Mouse (Mus musculus) heart, adult 2 months (tissue): ENCODE data around the gene Dnase1l1. TPM values are rescaled to one million over a fixed set of nuclear protein-coding genes. Genes with fewer than 3 reads are reported as not detected.

Source experiments
- DNase-seq, 2 experiments: peaks; one replicate each; pipeline ENCODE4 v3.0.0; 2021
- H3K27ac ChIP-seq: fragments of 200-600 bp; 2 replicates; pipeline ENCODE4 v1.8.1; 2022
- H3K27me3 ChIP-seq: fragments of 200-500 bp; 2 replicates; pipeline ENCODE4 v1.6.1; 2012; ENCODE audit warnings: mild to moderate bottlenecking, low read length, inconsistent platforms, mixed read lengths; ENCODE audit not compliant: control insufficient read depth, insufficient read depth
- H3K36me3 ChIP-seq: fragments of 200-500 bp; 2 replicates; pipeline ENCODE4 v1.6.1; 2012; ENCODE audit warnings: low read length, inconsistent platforms; ENCODE audit not compliant: control insufficient read depth, insufficient read depth
- H3K4me1 ChIP-seq: fragments of 200-500 bp; 2 replicates; pipeline ENCODE4 v1.6.1; 2011; ENCODE audit warnings: low read length; ENCODE audit not compliant: control insufficient read depth, insufficient read depth
- H3K4me3 ChIP-seq: fragments of 200-600 bp; 2 replicates; pipeline ENCODE4 v1.8.1; 2022
- H3K79me2 ChIP-seq: fragments of 200-500 bp; replicated peaks from 2 replicates; pipeline ENCODE4 v1.6.1; 2012; ENCODE audit warnings: mild to moderate bottlenecking, inconsistent platforms, low read length, moderate library complexity, mixed read lengths; ENCODE audit not compliant: control insufficient read depth, insufficient read depth
- H3K9ac ChIP-seq: fragments of 200-500 bp; 2 replicates; pipeline ENCODE4 v1.6.1; 2012; ENCODE audit warnings: low read depth, mild to moderate bottlenecking, control low read depth, inconsistent platforms, low read length, mixed read lengths
- CTCF ChIP-seq: fragments of 200-600 bp; IDR thresholded peaks from 2 replicates; pipeline ENCODE4 v1.8.1; 2022; ENCODE audit warnings: antibody characterized with exemption, mild to moderate bottlenecking, moderate library complexity
- EP300 ChIP-seq: fragments of 200-500 bp; IDR thresholded peaks from 2 replicates; pipeline ENCODE4 v1.6.1; 2011; ENCODE audit warnings: low read depth, low read length, control low read depth; ENCODE audit not compliant: insufficient read depth
- POLR2A ChIP-seq: fragments of 200-500 bp; IDR thresholded peaks from 2 replicates; pipeline ENCODE4 v1.6.1; 2011; ENCODE audit warnings: mild to moderate bottlenecking, low read depth, low read length, control low read depth; ENCODE audit not compliant: insufficient read depth
- WGBS: fragments of 180-500 bp; shearing (Covaris S2); methylation state at CpG from one replicate; pipeline ENCODE4 v1.1.7; 2018; 5-methylcytosine and 5-hydroxymethylcytosine counted together
- intact Hi-C: fragments of 180-260 bp; cut with DNase I; formaldehyde crosslinking; loops from one replicate; pipeline ENCODE4 v1.15.1; 2025
- polyA plus RNA-seq: library from polyadenylated mRNA; depleted of rRNA; stranded (reverse); fragments of >200 nt; gene quantifications from 2 replicates; pipeline ENCODE4 v1.2.3, GENCODE M21; 2012
- total RNA-seq, 2 experiments: library from RNA; stranded (reverse); gene quantifications; 2 replicates each; pipeline ENCODE4 v1.2.3; 2021

Gene Dnase1l1
- total and polyA plus RNA-seq, 3 experiments: 15.4 to 21.2 (median 19.7) TPM

GRCm38 (mm10) chrX:74254153-74254887, 27.8 kb downstream of the Dnase1l1 start, which contains the start of gene Emd:
TSS of gene Emd (plus strand) at chrX:74254687.
- intact Hi-C loops: no loop called here
- TF ChIP-seq CTCF (no peak), POLR2A (peak; percentile 84), EP300 (0 out of 2 replicates have a peak, but pooled peaks have one; percentile 33)

GRCm38 (mm10) chrX:74249615-74250014, 32.5 kb downstream of the Dnase1l1 start, which contains the start of gene Flna:
TSS of gene Flna (minus strand) at chrX:74249820.
- WGBS: 14% methylated on average over 38 of the region's 38 CpGs
- peak within 1 kb of the TSS; percentile 78 for H3K9ac ChIP-seq
- no peaks in the 10 kb centered on the region for H3K79me2 ChIP-seq
- no peaks in the 10 kb centered on the region for H3K36me3 ChIP-seq
- peak within 1 kb of the TSS; percentile 58 for H3K27ac ChIP-seq
- TF ChIP-seq POLR2A: peak; percentile 65
- TF ChIP-seq EP300: no peak
- TF ChIP-seq CTCF: peak; percentile 67
- DNase-seq: peak; percentile 76 to 82
- H3K4me3 ChIP-seq: peak within 1 kb of the TSS; percentile 49
- peaks cover 3% of the 10 kb centered on the region for H3K4me1 ChIP-seq
- intact Hi-C loops: loop anchor here (1.0 to 10.0 kb wide), 8 partner anchors 33 to 227 kb away; partner anchors contain the start of genes Atp6ap1, Dnase1l1, Fam3a and G6pdx
- H3K27me3 ChIP-seq: no peaks in the 10 kb centered on the region

More at GRCm38 (mm10) chrX:74254153-74254887, 27.8 kb downstream of the Dnase1l1 start, which contains the start of gene Emd:
- peak within 1 kb of the TSS; percentile 64 for H3K4me3 ChIP-seq
- peak; percentile 86 to 94 for DNase-seq
- H3K9ac ChIP-seq: peak within 1 kb of the TSS; percentile 91
- no peaks in the 10 kb centered on the region for H3K27me3 ChIP-seq
- 24% methylated on average over 39 of the region's 39 CpGs for WGBS
- peaks cover 4% of the 10 kb centered on the region; the same call in 1 of the 2 replicates for H3K4me1 ChIP-seq
- H3K27ac ChIP-seq: peak within 1 kb of the TSS; percentile 85
- H3K36me3 ChIP-seq: no peaks in the 10 kb centered on the region
- H3K79me2 ChIP-seq: no peaks in the 10 kb centered on the region

GRCm38 (mm10) chrX:74248651-74249050, 33.5 kb downstream of the Dnase1l1 start:
- WGBS: 6% methylated on average over 3 of the region's 3 CpGs
- intact Hi-C loops: loop anchor here (1.0 to 10.0 kb wide), 8 partner anchors 34 to 226 kb away; partner anchors contain the start of genes Atp6ap1, Dnase1l1, Fam3a and G6pdx
- DNase-seq: peak; percentile 68 to 73

GRCm38 (mm10) chrX:74246693-74247092, 35.4 kb downstream of the Dnase1l1 start:
- H3K4me3 ChIP-seq: peak overlapping the region; percentile 60
- H3K79me2 ChIP-seq: no peaks in the 10 kb centered on the region
- H3K27ac ChIP-seq: peak overlapping the region; percentile 74
- TF ChIP-seq CTCF: no peak
- no peak for TF ChIP-seq EP300
- no peak for TF ChIP-seq POLR2A
- WGBS: 18% methylated on average over 15 of the region's 15 CpGs
- H3K36me3 ChIP-seq: no peaks in the 10 kb centered on the region
- H3K4me1 ChIP-seq: peaks cover 3% of the 10 kb centered on the region
- DNase-seq: no peak
- H3K27me3 ChIP-seq: no peaks in the 10 kb centered on the region
- intact Hi-C loops: loop anchor here (5.0 to 10.0 kb wide), 5 partner anchors 36 to 224 kb away; partner anchors contain the start of genes Dnase1l1, G6pdx, Irak1 and Taz
- peak overlapping the region; percentile 57 for H3K9ac ChIP-seq

More at GRCm38 (mm10) chrX:74248651-74249050, 33.5 kb downstream of the Dnase1l1 start:
- TF ChIP-seq POLR2A (no peak), CTCF (peak; percentile 77), EP300 (0 out of 2 replicates have a peak, but pooled peaks have one; percentile 20)
- Histone ChIP-seq H3K4me3 (peak overlapping the region; percentile 49), H3K4me1 (peaks cover 3% of the 10 kb centered on the region), H3K36me3 (no peaks in the 10 kb centered on the region), H3K27me3 (no peaks in the 10 kb centered on the region), H3K27ac (peak overlapping the region; percentile 58), H3K79me2 (no peaks in the 10 kb centered on the region), H3K9ac (peak overlapping the region; percentile 78; the same call in 1 of the 2 replicates)

- peak overlapping the region; percentile 91 for H3K27ac ChIP-seq
- no peaks in the 10 kb centered on the region for H3K27me3 ChIP-seq
- peak overlapping the region; percentile 60 for H3K4me3 ChIP-seq
- 19% methylated on average over 35 of the region's 38 CpGs for WGBS
- peak overlapping the region; percentile 57 for H3K9ac ChIP-seq
- peak; percentile 86 to 92 for DNase-seq
- H3K79me2 ChIP-seq: no peaks in the 10 kb centered on the region
- no peaks in the 10 kb centered on the region for H3K36me3 ChIP-seq
- TF ChIP-seq POLR2A (peak; percentile 96), CTCF (no peak), EP300 (no peak)
- intact Hi-C loops: loop anchor here (5.0 to 10.0 kb wide), 5 partner anchors 36 to 224 kb away; partner anchors contain the start of genes Dnase1l1, G6pdx, Irak1 and Taz
- peaks cover 3% of the 10 kb centered on the region for H3K4me1 ChIP-seq
These were observed 35.9 kb downstream of the Dnase1l1 start for GRCm38 (mm10) chrX:74246213-74246681.
